Mouse (Mus musculus) stomach, postnatal 0 days (tissue): ENCODE data around the gene Pbx4. TPM values are rescaled to one million over a fixed set of nuclear protein-coding genes. Genes with fewer than 3 reads are reported as not detected.

ENCODE experiments used
- ATAC-seq: fragments of 200-750 bp; cut with Nextera tagmentation; 2 replicates; pipeline ENCODE4 v1.8.0; 2017; ENCODE audit not compliant: low FRiP score, low TSS enrichment
- DNase-seq: peaks from one replicate; pipeline ENCODE4 v3.0.0-alpha.2; 2016; ENCODE audit warnings: low spot score
- H3K27ac ChIP-seq: fragments of 300-500 bp; sonication (generic); replicated peaks from 2 replicates; pipeline ENCODE4 v1.5.1; 2014; ENCODE audit warnings: mild to moderate bottlenecking, control low read depth
- H3K27me3 ChIP-seq: fragments of 300-500 bp; sonication (generic); 2 replicates; pipeline ENCODE4 v1.6.1; 2014; ENCODE audit warnings: low read length; ENCODE audit not compliant: control insufficient read depth, insufficient read depth
- H3K36me3 ChIP-seq: fragments of 300-500 bp; sonication (generic); 2 replicates; pipeline ENCODE4 v1.6.1; 2014; ENCODE audit warnings: low read length, mixed read lengths; ENCODE audit not compliant: control insufficient read depth, insufficient read depth
- H3K4me1 ChIP-seq: fragments of 300-500 bp; sonication (generic); replicated peaks from 2 replicates; pipeline ENCODE4 v1.6.1; 2014; ENCODE audit warnings: antibody characterized with exemption; ENCODE audit not compliant: control insufficient read depth, insufficient read depth
- H3K4me2 ChIP-seq: fragments of 300-500 bp; sonication (generic); replicated peaks from 2 replicates; pipeline ENCODE4 v1.6.1; 2014; ENCODE audit warnings: low read depth, mild to moderate bottlenecking, control low read depth, moderate library complexity
- H3K4me3 ChIP-seq: fragments of 300-500 bp; sonication (generic); 2 replicates; pipeline ENCODE4 v1.5.1; 2014; ENCODE audit warnings: low read depth, low read length, control low read depth
- H3K9ac ChIP-seq: fragments of 300-500 bp; sonication (generic); 2 replicates; pipeline ENCODE4 v1.6.1; 2014; ENCODE audit warnings: mild to moderate bottlenecking, low read length, control low read depth, mixed read lengths
- H3K9me3 ChIP-seq: fragments of 300-500 bp; sonication (generic); 2 replicates; pipeline ENCODE4 v1.6.1; 2016; ENCODE audit warnings: low read length; ENCODE audit not compliant: control insufficient read depth
- CTCF ChIP-seq: IDR thresholded peaks from 2 replicates; pipeline ENCODE4 v1.5.1; 2016; ENCODE audit warnings: antibody characterized with exemption, low read depth, mild to moderate bottlenecking, moderate library complexity
- EP300 ChIP-seq: optimal IDR thresholded peaks from 2 replicates; pipeline ENCODE3; 2016; ENCODE audit warnings: antibody characterized with exemption
- WGBS: fragments of 180-500 bp; shearing (Covaris S2); extraction: QIAGEN DNeasy Blood & Tissue Kit; methylation state at CpG from one replicate; pipeline ENCODE4 v1.1.7; 2014; 5-methylcytosine and 5-hydroxymethylcytosine counted together
- polyA plus RNA-seq: library from polyadenylated mRNA; unstranded; fragments of >200 nt; fragmentation: Nextera tagmentation; extraction: Ambion mirVana; gene quantifications from 2 replicates; pipeline ENCODE4 v1.2.1, GENCODE M21; 2015

Gene Pbx4
- polyA plus RNA-seq, 1 experiment from 2014 or later, result 5.1 TPM

DNA sequence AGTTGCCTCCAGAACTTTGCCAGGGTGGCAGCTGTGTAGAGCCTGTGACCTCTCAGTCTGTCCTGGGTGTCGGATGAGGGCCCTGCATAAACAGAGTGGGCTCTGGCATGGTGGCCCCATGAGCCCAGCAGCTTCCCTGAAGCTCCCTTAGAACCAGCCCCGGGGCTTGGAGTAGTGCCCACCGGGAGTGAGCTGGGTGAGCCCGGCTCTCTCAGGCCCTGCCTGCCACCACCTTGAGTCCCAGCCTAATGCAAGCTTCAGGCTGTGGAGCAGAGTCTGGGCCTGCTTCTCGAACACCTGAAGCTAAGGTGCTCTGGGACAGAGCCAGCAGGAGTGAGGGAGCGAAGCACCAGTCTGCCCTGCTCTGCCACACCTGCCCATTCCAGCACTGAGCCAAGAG lies 38.6 kb downstream of the Pbx4 start:
- no peak for ATAC-seq
- TF ChIP-seq CTCF, result no peak
- no peak for TF ChIP-seq EP300
- H3K27me3 ChIP-seq, result no peaks in the 10 kb centered on the region

GRCm38 (mm10) chr8:69874155-69874554 lies 41.9 kb downstream of the Pbx4 start:
- WGBS, result 9% methylated on average over 9 of the region's 9 CpGs
- Histone ChIP-seq H3K27ac (no peak overlapping the region), H3K36me3 (no peaks in the 10 kb centered on the region), H3K9ac (no peak overlapping the region), H3K4me2 (no peak overlapping the region), H3K27me3 (no peaks in the 10 kb centered on the region), H3K4me3 (no peak overlapping the region), H3K9me3 (no peaks in the 10 kb centered on the region), H3K4me1 (no peaks in the 10 kb centered on the region)
- TF ChIP-seq CTCF (peak; percentile 84), EP300 (no peak)
- DNase-seq, result peak; percentile 64
- no peak for ATAC-seq

More for the DNA sequence above, 38.6 kb downstream of the Pbx4 start:
- 76% methylated on average over 6 of the region's 6 CpGs for WGBS
- DNase-seq, result no peak
- Histone ChIP-seq H3K36me3 (no peaks in the 10 kb centered on the region), H3K27ac (no peak overlapping the region), H3K4me2 (no peak overlapping the region), H3K4me1 (no peaks in the 10 kb centered on the region), H3K9ac (no peak overlapping the region), H3K4me3 (no peak overlapping the region), H3K9me3 (no peaks in the 10 kb centered on the region)

- Histone ChIP-seq H3K4me3 (no peak overlapping the region), H3K36me3 (no peaks in the 10 kb centered on the region), H3K27ac (no peak overlapping the region), H3K4me1 (no peaks in the 10 kb centered on the region), H3K4me2 (no peak overlapping the region), H3K9me3 (no peaks in the 10 kb centered on the region), H3K9ac (no peak overlapping the region), H3K27me3 (no peaks in the 10 kb centered on the region)
- ATAC-seq (no peak), DNase-seq (no peak)
- TF ChIP-seq EP300 (no peak), CTCF (no peak)
- WGBS, result 76% methylated on average over 13 of the region's 13 CpGs
Measured at GRCm38 (mm10) chr8:69874654-69875053, 42.4 kb downstream of the Pbx4 start.

DNA sequence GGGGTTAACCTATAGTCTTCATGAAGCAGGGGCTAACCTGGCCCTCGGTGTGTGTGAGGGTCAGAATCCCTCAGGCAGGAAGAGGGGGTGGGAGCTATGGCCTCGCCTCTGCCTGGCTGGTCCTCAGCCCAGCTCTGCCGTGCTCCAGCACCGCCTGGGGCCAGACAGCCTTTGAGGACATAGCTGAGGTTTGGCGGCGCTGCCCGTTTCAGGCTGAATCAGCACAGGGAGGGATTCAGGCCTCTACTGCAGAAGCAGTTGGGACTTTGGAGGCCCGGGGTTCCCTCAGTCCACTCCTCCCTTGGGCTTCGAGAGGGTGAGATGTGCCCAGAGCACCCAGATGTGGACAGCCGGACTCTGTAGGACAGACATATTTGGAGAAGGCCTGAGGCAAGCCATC lies 43.8 kb downstream of the Pbx4 start:
- DNase-seq (no peak), ATAC-seq (no peak)
- no peaks in the 10 kb centered on the region for H3K9me3 ChIP-seq
- no peaks in the 10 kb centered on the region for H3K36me3 ChIP-seq
- TF ChIP-seq CTCF, result no peak
- TF ChIP-seq EP300, result no peak
- no peaks in the 10 kb centered on the region for H3K4me1 ChIP-seq
- no peak overlapping the region for H3K4me3 ChIP-seq
- H3K27ac ChIP-seq, result no peak overlapping the region
- 53% methylated on average over 10 of the region's 10 CpGs for WGBS
- no peaks in the 10 kb centered on the region; the same call in 1 of the 2 replicates for H3K27me3 ChIP-seq
- H3K9ac ChIP-seq, result no peak overlapping the region
- H3K4me2 ChIP-seq, result no peak overlapping the region

DNA sequence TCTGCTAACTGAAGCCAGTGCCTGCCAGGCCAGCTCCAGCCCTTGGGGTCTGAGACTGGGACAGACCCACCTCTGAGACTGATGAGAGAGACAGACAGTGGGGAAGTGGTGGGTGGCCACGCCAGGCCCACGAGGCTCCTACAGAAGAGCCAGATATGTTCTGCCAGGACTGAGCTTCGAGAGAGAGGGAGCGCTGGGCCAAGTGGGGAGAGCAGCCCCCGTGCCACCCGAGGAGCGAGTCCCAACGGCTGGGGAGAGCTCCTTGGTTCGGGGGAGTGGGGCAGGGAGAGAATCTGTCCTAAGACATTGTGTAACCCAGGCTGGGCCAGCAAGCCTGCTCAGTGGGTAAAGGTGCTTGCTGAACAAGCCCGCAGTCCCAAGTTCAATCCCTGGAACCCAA lies 44.7 kb downstream of the Pbx4 start:
- no peak for ATAC-seq
- no peak for DNase-seq

DNA sequence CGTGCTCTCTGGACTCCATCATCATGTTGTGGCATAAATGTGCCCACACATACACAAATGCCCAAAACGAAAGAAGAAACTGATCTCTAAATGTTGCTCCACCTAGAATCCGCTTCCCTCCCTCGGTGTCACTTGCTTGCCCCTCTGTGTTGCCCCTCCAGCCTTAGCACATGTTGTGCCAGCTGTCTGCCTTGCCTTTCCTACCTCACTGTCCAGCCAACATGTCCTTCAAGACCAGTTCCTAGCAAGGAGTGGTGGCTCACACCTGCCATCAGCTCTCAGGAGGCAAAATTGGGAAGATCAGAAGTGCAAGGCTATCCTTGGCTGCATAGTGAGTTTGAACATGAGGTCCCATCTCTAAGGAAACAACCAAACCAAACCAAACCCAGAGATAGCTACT lies 45.1 kb downstream of the Pbx4 start:
- ATAC-seq, result no peak
- 86% methylated on average over 4 of the region's 4 CpGs for WGBS
- no peak overlapping the region for H3K4me3 ChIP-seq
- TF ChIP-seq CTCF (no peak), EP300 (no peak)
- no peaks in the 10 kb centered on the region for H3K36me3 ChIP-seq
- peaks cover 9% of the 10 kb centered on the region; the same call in 1 of the 2 replicates for H3K27me3 ChIP-seq
- H3K9me3 ChIP-seq, result no peaks in the 10 kb centered on the region
- no peak overlapping the region for H3K4me2 ChIP-seq
- no peak overlapping the region for H3K27ac ChIP-seq
- H3K4me1 ChIP-seq, result no peaks in the 10 kb centered on the region
- no peak overlapping the region for H3K9ac ChIP-seq
- DNase-seq, result no peak

More for the DNA sequence above, 44.7 kb downstream of the Pbx4 start:
- no peaks in the 10 kb centered on the region for H3K36me3 ChIP-seq
- no peak overlapping the region for H3K4me3 ChIP-seq
- H3K27me3 ChIP-seq, result peaks cover 7% of the 10 kb centered on the region; the same call in 1 of the 2 replicates
- H3K27ac ChIP-seq, result no peak overlapping the region
- no peak for TF ChIP-seq EP300
- TF ChIP-seq CTCF, result no peak
- 80% methylated on average over 10 of the region's 10 CpGs for WGBS
- no peaks in the 10 kb centered on the region for H3K9me3 ChIP-seq
- no peak overlapping the region for H3K4me2 ChIP-seq
- H3K4me1 ChIP-seq, result no peaks in the 10 kb centered on the region
- H3K9ac ChIP-seq, result no peak overlapping the region
